Mouse (Mus musculus) kidney, postnatal 25 days (tissue): ENCODE data around the gene Dda1.

ENCODE experiments used
- DNase-seq, 2 experiments: peaks; one replicate each; pipeline ENCODE4 v3.0.0; 2021; ENCODE audit warnings: mixed read lengths in 2 of 2

Dda1 gene

DNA sequence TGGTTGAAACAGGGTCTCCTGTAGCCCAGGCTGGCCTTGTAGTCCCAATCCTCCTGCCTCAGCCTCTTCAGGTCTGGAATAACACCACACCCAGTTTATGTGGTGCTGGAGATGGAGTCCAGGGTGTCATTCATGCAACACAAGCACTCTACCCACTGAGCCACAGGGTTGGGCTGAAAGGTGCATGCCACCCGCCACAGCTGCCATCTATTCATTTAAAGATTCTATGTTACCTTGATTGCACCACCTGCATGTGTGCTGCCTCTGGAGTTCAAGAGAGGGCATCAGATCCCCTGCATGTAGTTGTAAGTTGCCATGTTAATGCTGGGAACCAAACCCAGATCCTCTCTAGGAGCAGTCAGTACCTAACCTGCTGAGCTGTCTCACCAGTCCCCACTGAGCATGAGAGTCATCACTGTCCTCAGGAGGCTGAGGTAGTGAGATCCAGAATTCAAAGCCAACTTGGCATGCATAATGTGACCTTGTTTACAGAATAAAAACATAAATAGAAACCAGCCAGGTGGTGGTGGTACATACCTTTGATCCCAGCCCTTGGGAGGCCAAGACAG lies 28.2 kb downstream of the Dda1 start:
- DNase-seq: no peak

DNA sequence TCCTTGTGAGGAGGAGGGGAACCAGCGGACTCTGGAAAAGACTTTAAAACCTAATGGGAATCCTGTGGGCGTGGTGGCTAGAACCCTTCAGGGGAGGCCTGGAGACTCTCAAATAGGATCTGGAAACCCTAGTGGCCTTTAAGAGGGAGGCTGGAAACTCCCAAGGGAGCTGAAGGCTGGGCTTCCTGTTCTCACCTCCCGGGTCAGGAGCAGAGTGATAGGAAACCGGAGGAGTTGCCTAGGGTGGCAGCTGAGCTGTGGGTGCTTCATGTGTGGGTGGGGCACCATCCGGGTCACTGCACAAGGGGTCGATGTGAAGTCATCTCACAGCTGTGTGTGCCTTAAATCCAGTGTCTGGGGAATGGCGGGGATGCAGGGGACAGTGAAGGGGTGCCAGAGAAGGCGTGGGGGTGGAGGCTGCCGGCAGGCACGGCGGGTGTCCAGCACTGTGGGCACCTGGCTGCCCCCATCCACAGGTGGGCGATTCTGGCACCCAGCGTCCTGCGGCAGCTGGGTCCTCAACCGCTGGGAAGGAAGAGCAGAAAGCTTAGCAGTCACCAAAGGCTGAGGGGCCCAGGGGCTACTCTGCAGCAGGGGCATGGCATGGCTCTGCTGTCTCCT lies 29.0 kb downstream of the Dda1 start:
- DNase-seq: peak; percentile 72 to 87

DNA sequence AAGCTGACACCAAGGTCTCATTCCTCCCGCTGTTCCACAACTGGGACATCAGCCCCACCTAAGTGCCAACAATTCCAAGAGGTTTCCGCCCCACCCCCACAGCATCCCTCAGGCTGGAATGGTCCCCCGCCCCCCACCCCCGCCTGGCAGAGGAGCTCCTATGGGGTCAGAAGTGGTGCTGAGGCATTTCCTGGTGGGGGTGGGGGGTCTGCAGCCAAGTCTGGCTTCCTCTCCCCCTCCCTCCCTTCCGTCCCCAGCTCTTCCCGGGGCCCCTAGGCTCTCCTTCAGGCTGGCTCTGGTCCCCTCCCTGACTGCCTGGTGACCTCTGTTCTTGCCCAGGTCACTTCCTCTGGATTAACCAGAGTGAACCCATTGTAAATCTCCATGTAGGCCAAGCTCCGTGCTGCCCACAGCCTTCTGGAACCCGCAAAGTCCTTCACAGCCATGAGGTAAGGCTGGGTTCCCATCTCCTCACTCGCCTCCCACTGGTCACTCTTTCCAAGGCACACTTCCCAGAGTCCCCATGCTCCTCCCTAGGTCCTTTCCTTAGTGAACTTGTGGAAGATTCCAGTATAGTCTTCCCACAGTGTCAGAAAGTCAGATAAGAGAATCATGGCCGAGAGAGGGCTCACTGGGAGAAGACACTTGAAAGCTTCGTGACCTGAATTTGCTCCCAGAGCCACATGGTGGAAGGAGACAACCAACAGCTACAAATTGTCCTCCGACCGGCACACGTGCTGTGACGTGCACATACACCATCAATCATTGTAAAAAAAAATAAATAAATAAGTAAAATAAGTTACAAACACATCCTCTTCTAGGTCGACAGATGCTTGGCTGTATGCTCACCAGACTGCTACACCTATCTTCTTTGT lies 30.1 kb downstream of the Dda1 start:
- DNase-seq: peak; percentile 86 to 87

DNA sequence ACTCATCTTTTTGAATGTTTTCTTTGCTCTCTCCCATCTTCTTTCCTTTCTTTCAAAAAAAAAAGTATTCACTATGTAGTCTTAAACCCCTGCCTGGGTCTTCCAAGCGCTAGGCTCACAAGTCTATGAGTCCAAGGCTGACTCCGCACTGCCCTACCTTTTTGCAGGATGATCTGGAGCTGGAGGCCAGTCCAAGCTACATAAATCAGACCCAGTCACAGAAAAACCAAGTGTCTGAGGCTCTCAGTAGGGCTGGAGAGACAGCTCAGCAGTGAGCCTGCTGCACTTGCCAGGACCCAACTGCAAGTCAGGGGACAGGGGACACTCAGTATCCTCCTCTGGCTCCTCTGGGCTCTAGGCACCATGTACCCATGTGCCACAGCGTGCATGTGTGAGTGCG lies 35.4 kb downstream of the Dda1 start:
- no peak for DNase-seq

DNA sequence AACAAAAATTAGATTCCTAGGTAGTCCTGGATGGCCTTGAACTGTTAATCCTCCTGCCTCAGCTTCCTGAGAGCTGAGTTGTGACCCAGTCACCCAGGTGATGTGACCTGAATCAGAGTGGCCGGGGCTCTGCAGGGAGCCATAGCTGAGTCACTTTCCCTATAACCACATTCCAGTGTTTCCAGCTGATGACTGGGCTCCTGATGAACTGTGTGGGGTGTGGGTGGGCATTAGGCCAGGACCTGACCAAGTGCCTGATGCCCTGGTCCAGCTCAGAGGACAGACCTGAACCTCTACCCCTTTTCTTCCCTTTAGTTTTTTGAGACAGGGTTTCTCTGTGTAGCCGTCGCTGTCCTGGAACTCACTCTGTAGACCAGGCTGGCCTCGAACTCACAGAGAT lies 36.3 kb downstream of the Dda1 start:
- no peak for DNase-seq

DNA sequence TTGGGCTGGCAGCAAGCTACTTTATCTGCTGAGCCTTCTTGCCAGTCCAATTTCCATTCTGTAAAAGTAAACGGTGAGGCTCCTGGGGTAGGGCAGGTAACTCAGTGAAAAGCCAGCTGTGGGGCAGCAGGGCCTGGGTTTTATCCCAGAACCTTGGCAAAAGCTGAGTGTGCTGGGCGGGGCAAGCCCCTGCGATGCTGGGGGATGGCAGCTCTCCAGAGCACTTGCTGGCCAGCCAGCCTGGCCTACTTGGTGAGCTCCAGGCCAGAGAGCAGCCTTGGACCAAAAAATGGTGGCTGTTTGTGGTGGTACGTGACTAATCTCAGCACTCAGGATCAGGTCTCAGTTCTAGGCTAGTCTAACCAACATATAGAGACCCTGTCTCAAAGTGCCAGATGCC lies 37.0 kb downstream of the Dda1 start:
- peak in 1 of 2 experiments; percentile 48 for DNase-seq

DNA sequence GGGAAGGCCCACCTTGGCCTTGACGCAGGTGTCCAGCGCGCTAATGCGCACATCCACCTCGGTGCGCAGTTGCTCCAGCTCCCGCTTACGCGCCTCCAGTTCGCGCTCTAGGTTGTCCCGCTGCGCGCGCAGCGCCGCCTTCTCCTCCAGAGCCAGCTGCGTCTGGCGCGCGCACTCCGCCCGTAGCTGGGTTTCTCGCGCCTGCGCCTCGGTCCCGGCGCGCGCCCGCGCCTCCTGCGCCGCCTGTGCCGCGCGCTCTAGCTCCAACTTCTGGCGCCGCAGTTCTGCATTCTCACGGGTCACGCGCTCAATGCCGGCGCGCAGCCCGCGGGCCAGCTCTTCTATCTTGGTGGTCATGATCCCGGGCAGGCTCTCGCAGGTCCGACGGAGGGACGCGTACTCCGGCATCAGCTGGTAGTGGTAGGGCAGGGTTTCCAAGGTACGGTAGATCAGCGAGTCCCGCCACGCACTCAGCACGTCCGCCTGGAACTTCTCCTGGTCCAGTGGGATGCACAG lies 38.6 kb downstream of the Dda1 start:
- DNase-seq: peak; percentile 78 to 89

DNA sequence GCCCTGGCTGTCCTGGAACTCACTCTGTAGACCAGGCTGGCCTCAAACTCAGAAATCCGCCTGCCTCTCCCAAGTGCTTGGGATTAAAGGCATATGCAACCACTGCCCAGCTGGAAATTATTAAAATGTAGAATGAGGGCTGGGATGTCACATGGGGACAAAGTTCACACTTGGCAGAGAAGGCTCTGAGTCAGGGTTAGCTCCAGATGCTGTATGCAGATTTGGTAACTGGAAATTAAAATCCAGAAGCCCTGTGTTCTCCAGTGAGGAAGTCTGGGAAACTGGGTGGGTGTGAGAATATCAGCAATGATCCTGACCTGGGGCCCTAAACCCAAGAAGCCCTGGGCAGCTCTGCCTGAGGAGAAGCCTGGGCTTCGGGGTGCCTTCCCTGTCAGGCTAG lies 40.3 kb downstream of the Dda1 start:
- no peak for DNase-seq

DNA sequence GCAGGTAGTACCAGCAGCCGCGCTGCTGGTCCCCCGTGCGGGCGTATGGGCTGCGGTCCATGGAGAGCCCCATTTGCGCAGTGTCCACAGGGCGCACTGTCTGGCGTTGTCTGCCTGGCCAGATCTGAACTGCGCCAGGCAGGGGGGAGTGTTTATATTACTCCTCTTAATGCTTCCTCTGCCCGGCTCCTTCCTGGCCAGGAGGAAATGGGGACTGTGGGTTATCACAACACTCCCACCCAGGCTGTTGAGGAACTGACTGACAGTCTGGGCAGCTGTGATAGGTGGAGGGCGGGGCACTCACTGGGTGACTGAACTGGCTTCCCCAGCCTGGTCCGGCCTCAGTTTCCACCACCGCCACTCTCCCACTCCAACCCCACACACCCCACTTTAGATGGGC lies 42.6 kb downstream of the Dda1 start, which contains the start of gene Plvap:
Gene Plvap, minus strand, starts transcription at position 109 of the 400 bp plus-strand sequence.
- DNase-seq: peak; percentile 68 to 81

DNA sequence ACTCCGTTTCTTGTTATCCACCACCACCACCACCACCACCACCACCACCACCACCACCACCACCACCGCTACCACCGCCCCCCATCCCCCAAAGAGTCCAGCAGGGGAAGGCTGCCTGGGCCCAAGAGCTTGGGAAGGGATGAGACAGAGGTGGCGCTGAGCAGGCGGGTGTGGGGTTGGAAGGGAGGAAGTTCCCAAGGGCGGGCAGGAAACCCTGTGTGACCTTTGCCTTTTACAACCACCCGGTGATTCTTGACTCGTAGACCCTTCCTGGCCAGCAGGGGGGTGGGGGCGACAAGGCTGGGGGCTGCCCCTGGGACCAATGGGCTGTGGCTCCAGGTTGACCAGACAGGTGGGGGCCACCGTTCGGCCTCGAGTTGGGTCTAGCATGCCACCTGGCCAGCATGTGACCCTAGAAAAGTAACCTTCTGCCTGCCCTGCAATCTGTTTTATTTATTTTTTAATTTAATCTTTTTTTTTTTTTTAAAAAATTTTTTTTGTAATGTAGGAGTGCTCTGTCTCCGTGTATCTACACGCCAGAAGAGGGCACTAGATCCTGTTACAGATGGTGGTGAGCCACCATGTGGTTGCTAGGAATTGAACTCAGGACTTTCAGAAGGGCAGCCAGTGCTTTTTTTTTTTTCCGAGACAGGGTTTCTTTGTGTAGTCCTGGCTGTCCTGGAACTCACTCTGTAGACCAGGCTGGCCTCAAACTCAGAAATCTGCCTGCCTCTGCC lies 44.2 kb downstream of the Dda1 start:
- peak; percentile 62 to 76 for DNase-seq

DNA sequence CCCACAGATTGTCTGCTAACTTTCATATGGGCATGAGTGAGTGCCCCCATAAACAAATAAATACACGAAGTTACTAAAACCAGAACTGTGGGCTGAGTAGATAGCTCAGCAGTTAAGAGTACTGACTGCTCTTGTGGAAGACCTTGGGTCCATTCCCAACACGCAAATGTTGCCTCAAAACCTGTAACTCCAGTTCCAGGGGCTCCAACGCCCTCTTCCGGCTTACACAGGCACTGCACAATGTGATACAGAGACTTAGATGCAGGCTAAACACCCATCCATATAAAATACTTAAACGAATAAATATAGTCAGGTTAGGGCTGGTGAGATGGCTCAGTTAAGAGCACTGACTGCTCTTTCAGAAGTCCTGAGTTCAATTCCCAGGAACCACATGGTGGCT lies 46.0 kb downstream of the Dda1 start:
- DNase-seq: no peak

DNA sequence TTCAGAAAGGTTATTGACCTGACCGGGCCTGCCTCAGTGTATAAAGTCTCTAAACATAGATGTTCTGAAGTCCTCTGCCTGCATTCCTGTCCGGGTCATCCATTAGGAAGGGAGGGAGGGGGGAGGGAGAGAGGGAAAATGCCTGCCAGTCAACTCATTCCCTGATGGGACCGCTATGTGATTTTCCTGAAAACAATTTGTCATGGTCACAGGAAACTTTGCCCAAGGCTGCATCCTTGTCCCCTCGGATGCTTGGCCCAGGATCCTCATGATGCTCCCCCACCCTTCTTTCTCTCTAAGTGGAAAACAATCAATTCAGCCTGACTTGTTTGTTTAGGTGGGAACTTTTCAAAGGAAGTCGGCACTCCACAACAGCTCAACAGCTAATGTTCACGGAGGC lies 47.8 kb downstream of the Dda1 start:
- DNase-seq: peak; percentile 43 to 79

DNA sequence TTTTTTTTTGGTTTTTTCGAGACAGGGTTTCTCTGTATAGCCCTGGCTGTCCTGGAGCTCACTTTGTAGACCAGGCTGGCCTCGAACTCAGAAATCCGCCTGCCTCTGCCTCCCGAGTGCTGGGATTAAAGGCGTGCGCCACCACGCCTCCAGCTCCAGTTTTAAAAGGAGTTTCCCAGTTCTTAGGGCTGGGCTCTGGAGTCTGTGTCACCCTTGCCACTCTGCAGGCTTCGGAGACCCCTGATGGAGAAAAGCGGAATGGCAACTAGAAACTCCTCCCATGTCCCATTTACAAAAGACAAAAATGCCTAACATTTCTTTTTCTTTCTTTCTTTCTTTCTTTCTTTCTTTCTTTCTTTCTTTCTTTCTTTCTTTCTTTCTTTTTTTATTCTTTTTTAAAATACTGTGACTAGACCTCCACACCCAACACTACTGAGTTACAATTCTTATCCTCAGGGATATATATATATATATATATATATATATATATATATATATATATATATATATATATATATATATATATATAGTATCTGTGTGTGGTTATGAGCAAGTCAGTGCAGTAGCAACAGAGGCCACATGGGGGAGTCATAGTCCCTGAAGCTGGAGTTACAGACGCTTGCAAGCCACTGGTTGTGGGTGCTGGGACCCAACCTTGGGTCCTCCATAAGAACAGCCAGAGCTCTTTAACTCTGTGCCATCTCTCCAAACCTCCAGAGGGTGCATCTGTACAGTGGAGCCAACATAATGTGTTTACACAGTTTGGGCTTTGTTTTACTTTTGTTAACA lies 50.2 kb downstream of the Dda1 start:
- peak; percentile 70 to 87 for DNase-seq

DNA sequence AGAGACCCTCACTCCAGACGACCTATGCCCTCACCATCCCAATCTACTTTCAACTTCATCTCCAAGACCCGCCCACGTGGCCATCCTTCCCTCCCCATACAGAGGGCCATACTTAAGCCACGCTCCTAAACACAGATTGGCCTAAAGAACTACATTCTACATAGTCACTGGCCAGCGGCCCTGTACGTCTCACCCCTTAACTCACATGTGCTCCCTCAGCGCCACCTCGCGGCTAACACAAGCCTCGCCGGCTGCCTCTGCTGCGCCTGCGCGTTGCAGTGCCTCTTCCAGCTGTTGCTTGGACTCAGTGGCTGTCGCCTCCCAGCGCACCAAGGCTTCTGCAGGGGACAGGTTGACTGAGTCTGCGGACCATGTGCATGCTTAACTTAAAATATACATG lies 52.6 kb downstream of the Dda1 start:
- DNase-seq: peak; percentile 93 to 95

DNA sequence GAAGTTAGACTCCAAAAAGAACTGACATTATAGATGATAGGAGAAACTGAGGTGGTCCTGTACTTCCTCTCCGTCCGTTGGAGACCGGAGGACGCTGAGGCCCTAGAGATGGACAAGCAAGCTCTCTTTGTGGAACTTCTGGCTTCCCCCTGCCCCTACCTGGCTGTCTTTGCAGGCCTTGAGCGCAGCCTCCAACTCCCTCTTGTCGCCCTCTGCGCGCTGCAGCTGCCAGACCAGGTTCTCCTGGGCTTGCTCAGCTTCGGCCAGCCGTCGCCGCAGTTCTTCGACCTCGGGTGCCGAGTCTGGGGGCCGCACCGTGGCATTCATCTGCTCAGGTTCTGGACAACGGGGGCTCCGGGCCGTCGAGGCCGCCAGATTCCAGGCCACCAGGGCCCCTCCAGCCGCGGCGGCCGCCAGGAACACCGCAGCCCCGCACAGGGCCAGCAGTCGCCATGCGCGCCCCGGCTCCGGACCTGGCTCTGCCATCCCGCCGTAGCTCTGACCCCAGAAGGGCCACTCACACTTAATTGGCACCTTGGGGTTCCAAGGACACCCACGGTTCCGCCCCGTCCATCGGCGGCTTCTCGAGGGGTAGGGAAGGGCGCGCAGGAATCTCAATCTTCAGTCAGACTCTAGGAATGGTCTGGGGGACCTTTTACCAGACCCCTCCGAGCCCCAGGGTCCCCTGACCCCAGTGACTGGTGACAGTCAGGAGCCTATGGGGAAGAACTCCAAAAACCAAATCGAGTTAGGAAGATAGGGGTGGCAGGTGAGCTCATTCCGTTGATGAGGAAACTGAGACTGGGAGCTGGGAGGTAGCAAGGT lies 56.4 kb downstream of the Dda1 start, which contains the start of gene Ccdc194:
Gene Ccdc194, minus strand, starts transcription at position 486 of the 825 bp plus-strand sequence.
- DNase-seq: no peak
